Mouse (Mus musculus): ENCODE data around the gene Gm29582.
"Not testable (repeated sequence)": the region's sequence is repeated elsewhere in the genome, so short reads cannot be mapped to it uniquely, and the experiment has no call there.

The Gm29582 gene

DNA sequence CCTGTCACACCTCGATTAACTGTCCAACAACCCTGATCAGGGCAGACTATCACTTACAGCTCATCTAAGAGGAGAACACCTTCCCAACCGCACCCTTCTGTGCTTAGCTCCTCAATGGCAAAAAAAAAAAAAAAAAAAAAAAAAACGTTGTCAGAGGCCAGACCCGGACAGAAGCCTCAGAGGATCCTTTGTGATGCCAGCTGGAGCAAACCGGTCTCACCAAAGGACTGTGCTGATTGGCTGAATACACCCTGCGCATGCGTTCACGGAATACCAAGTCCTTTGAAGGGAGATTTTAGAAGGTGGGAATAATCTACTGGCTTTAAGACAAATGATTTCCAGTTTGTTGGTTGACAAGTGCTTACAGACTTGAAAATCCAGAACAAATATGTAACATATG, at the start of gene Gm29582:
Gene Gm29582 (minus strand): TSS at position 101 of the 400 bp plus-strand sequence.
- not testable (repeated sequence) for DNase-seq

Measured in lung, postnatal 4 days (tissue).